Mouse (Mus musculus): ENCODE data around the gene Mr1. TPM values are rescaled to one million over a fixed set of nuclear protein-coding genes. Genes with fewer than 3 reads are reported as not detected.
"Not testable (repeated sequence)": the region's sequence is repeated elsewhere in the genome, so short reads cannot be mapped to it uniquely, and the experiment has no call there.

Mr1 gene
- 0.64 and 1.7 TPM in 2 replicates for polyA plus RNA-seq (2012; rRNA removed)

- TF ChIP-seq POLR2A (IDR thresholded peaks at IDR 0.05; ENCODE audit: borderline replicate concordance, extremely low read depth, insufficient read depth, insufficient read length, poor library complexity, severe bottlenecking), result no peak
- no peak for TF ChIP-seq CTCF (IDR thresholded peaks at IDR 0.05; ENCODE audit: borderline replicate concordance, extremely low read depth, insufficient read depth, insufficient read length)
- peak; percentile 82 for DNase-seq (ENCODE audit: low read depth)
These were observed at the start of gene Mr1 for GRCm38 (mm10) chr1:155146572-155146980. TSS of gene Mr1 (minus strand) at chr1:155146814.

- peak; percentile 91 for DNase-seq (ENCODE audit: low read depth)
- TF ChIP-seq POLR2A (IDR thresholded peaks at IDR 0.05; ENCODE audit: borderline replicate concordance, extremely low read depth, insufficient read depth, insufficient read length, poor library complexity, severe bottlenecking) (no peak), CTCF (IDR thresholded peaks at IDR 0.05; ENCODE audit: borderline replicate concordance, extremely low read depth, insufficient read depth, insufficient read length) (no peak)
These were observed 46.3 kb upstream of the Mr1 start for GRCm38 (mm10) chr1:155192805-155193368.

- TF ChIP-seq POLR2A (IDR thresholded peaks at IDR 0.05; ENCODE audit: borderline replicate concordance, extremely low read depth, insufficient read depth, insufficient read length, poor library complexity, severe bottlenecking) (no peak), CTCF (IDR thresholded peaks at IDR 0.05; ENCODE audit: borderline replicate concordance, extremely low read depth, insufficient read depth, insufficient read length) (no peak)
- peak; percentile 78 for DNase-seq (ENCODE audit: low read depth)
These were observed 45.1 kb upstream of the Mr1 start for GRCm38 (mm10) chr1:155191671-155192070.

GRCm38 (mm10) chr1:155191219-155191618, 44.6 kb upstream of the Mr1 start:
- TF ChIP-seq POLR2A (IDR thresholded peaks at IDR 0.05; ENCODE audit: borderline replicate concordance, extremely low read depth, insufficient read depth, insufficient read length, poor library complexity, severe bottlenecking) (no peak), CTCF (IDR thresholded peaks at IDR 0.05; ENCODE audit: borderline replicate concordance, extremely low read depth, insufficient read depth, insufficient read length) (no peak)
- DNase-seq (ENCODE audit: low read depth), result no peak

- no peak for TF ChIP-seq POLR2A (IDR thresholded peaks at IDR 0.05; ENCODE audit: borderline replicate concordance, extremely low read depth, insufficient read depth, insufficient read length, poor library complexity, severe bottlenecking)
- no peak for TF ChIP-seq CTCF (IDR thresholded peaks at IDR 0.05; ENCODE audit: borderline replicate concordance, extremely low read depth, insufficient read depth, insufficient read length)
- no peak for DNase-seq (ENCODE audit: low read depth)
These were observed 42.0 kb upstream of the Mr1 start for GRCm38 (mm10) chr1:155188656-155189055.

GRCm38 (mm10) chr1:155184191-155184590, 37.6 kb upstream of the Mr1 start:
- no peak for DNase-seq (ENCODE audit: low read depth)
- no peak for TF ChIP-seq CTCF (IDR thresholded peaks at IDR 0.05; ENCODE audit: borderline replicate concordance, extremely low read depth, insufficient read depth, insufficient read length)
- no peak for TF ChIP-seq POLR2A (IDR thresholded peaks at IDR 0.05; ENCODE audit: borderline replicate concordance, extremely low read depth, insufficient read depth, insufficient read length, poor library complexity, severe bottlenecking)

- TF ChIP-seq POLR2A (IDR thresholded peaks at IDR 0.05; ENCODE audit: borderline replicate concordance, extremely low read depth, insufficient read depth, insufficient read length, poor library complexity, severe bottlenecking), result no peak
- TF ChIP-seq CTCF (IDR thresholded peaks at IDR 0.05; ENCODE audit: borderline replicate concordance, extremely low read depth, insufficient read depth, insufficient read length), result no peak
- peak; percentile 73 for DNase-seq (ENCODE audit: low read depth)
These were observed 31.7 kb upstream of the Mr1 start for GRCm38 (mm10) chr1:155178192-155178924.

GRCm38 (mm10) chr1:155174424-155174823, 27.8 kb upstream of the Mr1 start:
- DNase-seq (ENCODE audit: low read depth), result no peak
- TF ChIP-seq POLR2A (IDR thresholded peaks at IDR 0.05; ENCODE audit: borderline replicate concordance, extremely low read depth, insufficient read depth, insufficient read length, poor library complexity, severe bottlenecking), result no peak
- TF ChIP-seq CTCF (IDR thresholded peaks at IDR 0.05; ENCODE audit: borderline replicate concordance, extremely low read depth, insufficient read depth, insufficient read length), result no peak

- DNase-seq (ENCODE audit: low read depth), result not testable (repeated sequence)
These were observed 27.0 kb upstream of the Mr1 start for GRCm38 (mm10) chr1:155173644-155174016.

- TF ChIP-seq POLR2A (IDR thresholded peaks at IDR 0.05; ENCODE audit: borderline replicate concordance, extremely low read depth, insufficient read depth, insufficient read length, poor library complexity, severe bottlenecking) (no peak), CTCF (IDR thresholded peaks at IDR 0.05; ENCODE audit: borderline replicate concordance, extremely low read depth, insufficient read depth, insufficient read length) (no peak)
- no peak for DNase-seq (ENCODE audit: low read depth)
These were observed 26.5 kb upstream of the Mr1 start for GRCm38 (mm10) chr1:155172895-155173643.

GRCm38 (mm10) chr1:155169935-155170334, 23.3 kb upstream of the Mr1 start:
- no peak for TF ChIP-seq CTCF (IDR thresholded peaks at IDR 0.05; ENCODE audit: borderline replicate concordance, extremely low read depth, insufficient read depth, insufficient read length)
- no peak for TF ChIP-seq POLR2A (IDR thresholded peaks at IDR 0.05; ENCODE audit: borderline replicate concordance, extremely low read depth, insufficient read depth, insufficient read length, poor library complexity, severe bottlenecking)
- DNase-seq (ENCODE audit: low read depth), result no peak
